Mouse (Mus musculus) intestine, embryonic 15.5 days (tissue): ENCODE measurements around the gene Add3. TPM values are rescaled to one million over a fixed set of nuclear protein-coding genes. Genes with fewer than 3 reads are reported as not detected.

Experiments
- ATAC-seq: fragments of 200-750 bp; cut with Nextera tagmentation; 2 replicates; pipeline ENCODE4 v1.8.0; 2017; ENCODE audit warnings: moderate TSS enrichment, moderate library complexity
- H3K27ac ChIP-seq: fragments of 300-500 bp; sonication (generic); 2 replicates; pipeline ENCODE4 v1.5.1; 2015; ENCODE audit warnings: mild to moderate bottlenecking, inconsistent platforms
- H3K27me3 ChIP-seq: fragments of 300-500 bp; sonication (generic); replicated peaks from 2 replicates; pipeline ENCODE4 v1.6.1; 2015; ENCODE audit warnings: inconsistent platforms
- H3K36me3 ChIP-seq: fragments of 300-500 bp; sonication (generic); 2 replicates; pipeline ENCODE4 v1.6.1; 2015; ENCODE audit warnings: inconsistent platforms
- H3K4me1 ChIP-seq: fragments of 300-500 bp; sonication (generic); replicated peaks from 2 replicates; pipeline ENCODE4 v1.6.1; 2015; ENCODE audit warnings: inconsistent platforms
- H3K4me2 ChIP-seq: fragments of 300-500 bp; sonication (generic); replicated peaks from 2 replicates; pipeline ENCODE4 v1.6.1; 2015; ENCODE audit warnings: mild to moderate bottlenecking, inconsistent platforms
- H3K4me3 ChIP-seq: fragments of 300-500 bp; sonication (generic); replicated peaks from 2 replicates; pipeline ENCODE4 v1.5.1; 2015; ENCODE audit warnings: inconsistent platforms
- H3K9ac ChIP-seq: fragments of 300-500 bp; sonication (generic); 2 replicates; pipeline ENCODE4 v1.6.1; 2015; ENCODE audit warnings: inconsistent platforms
- H3K9me3 ChIP-seq: fragments of 300-500 bp; sonication (generic); 2 replicates; pipeline ENCODE4 v1.6.1; 2016; ENCODE audit warnings: inconsistent platforms
- WGBS: fragments of 180-500 bp; shearing (Covaris S2); methylation state at CpG from one replicate; pipeline ENCODE4 v1.1.7; 2015; 5-methylcytosine and 5-hydroxymethylcytosine counted together
- polyA plus RNA-seq: library from polyadenylated mRNA; unstranded; fragments of >200 nt; fragmentation: Nextera tagmentation; extraction: Ambion mirVana; gene quantifications from 2 replicates; pipeline ENCODE4 v1.2.1, GENCODE M21; 2015

Add3 gene
- polyA plus RNA-seq, 1 experiment from 2014 or later: 133 TPM

- no peaks in the 10 kb centered on the region for H3K9me3 ChIP-seq
- peaks cover 23% of the 10 kb centered on the region for H3K4me1 ChIP-seq
- H3K27ac ChIP-seq: peak overlapping the region; percentile 69; the same call in 1 of the 2 replicates
- H3K27me3 ChIP-seq: no peaks in the 10 kb centered on the region
- H3K4me3 ChIP-seq: no peak overlapping the region
- no peak overlapping the region for H3K4me2 ChIP-seq
- H3K36me3 ChIP-seq: no peaks in the 10 kb centered on the region
- no peak for ATAC-seq
- H3K9ac ChIP-seq: no peak overlapping the region
- WGBS: 73% methylated on average over 12 of the region's 12 CpGs
Observed at GRCm38 (mm10) chr19:53180168-53180803, 40.0 kb downstream of the Add3 start.

GRCm38 (mm10) chr19:53181003-53181861 lies 41.0 kb downstream of the Add3 start:
- Histone ChIP-seq H3K36me3 (no peaks in the 10 kb centered on the region), H3K4me2 (no peak overlapping the region), H3K27ac (peak overlapping the region; percentile 69), H3K4me1 (peaks cover 23% of the 10 kb centered on the region), H3K4me3 (no peak overlapping the region), H3K9ac (no peak overlapping the region), H3K27me3 (no peaks in the 10 kb centered on the region), H3K9me3 (no peaks in the 10 kb centered on the region)
- ATAC-seq: 0 out of 2 replicates have a peak, but pooled peaks have one; percentile 23
- 55% methylated on average over 19 of the region's 19 CpGs for WGBS

GRCm38 (mm10) chr19:53183620-53184019 lies 43.4 kb downstream of the Add3 start:
- no peak overlapping the region for H3K4me3 ChIP-seq
- ATAC-seq: no peak
- WGBS: 51% methylated on average over 9 of the region's 9 CpGs
- peak overlapping the region; percentile 34; the same call in 1 of the 2 replicates for H3K27ac ChIP-seq
- no peak overlapping the region for H3K9ac ChIP-seq
- no peaks in the 10 kb centered on the region for H3K9me3 ChIP-seq
- H3K27me3 ChIP-seq: no peaks in the 10 kb centered on the region
- peaks cover 25% of the 10 kb centered on the region for H3K4me1 ChIP-seq
- no peaks in the 10 kb centered on the region for H3K36me3 ChIP-seq
- H3K4me2 ChIP-seq: 0 out of 2 replicates have a peak overlapping the region, but pooled peaks have one; percentile 3

GRCm38 (mm10) chr19:53184216-53184615 lies 44.0 kb downstream of the Add3 start:
- Histone ChIP-seq H3K4me1 (peaks cover 25% of the 10 kb centered on the region), H3K9ac (no peak overlapping the region), H3K9me3 (no peaks in the 10 kb centered on the region), H3K27me3 (no peaks in the 10 kb centered on the region), H3K4me3 (no peak overlapping the region), H3K27ac (peak overlapping the region; percentile 14; the same call in 1 of the 2 replicates), H3K4me2 (peak overlapping the region; percentile 17; the same call in 1 of the 2 replicates), H3K36me3 (no peaks in the 10 kb centered on the region)
- 25% methylated on average over 10 of the region's 10 CpGs for WGBS
- no peak for ATAC-seq

GRCm38 (mm10) chr19:53184911-53185310 lies 44.7 kb downstream of the Add3 start:
- Histone ChIP-seq H3K9me3 (no peaks in the 10 kb centered on the region), H3K27me3 (no peaks in the 10 kb centered on the region), H3K27ac (peak overlapping the region; percentile 38), H3K9ac (no peak overlapping the region), H3K4me3 (no peak overlapping the region), H3K36me3 (no peaks in the 10 kb centered on the region), H3K4me1 (peaks cover 25% of the 10 kb centered on the region), H3K4me2 (0 out of 2 replicates have a peak overlapping the region, but pooled peaks have one; percentile 17)
- 0 out of 2 replicates have a peak, but pooled peaks have one; percentile 20 for ATAC-seq
- 64% methylated on average over 5 of the region's 5 CpGs for WGBS

GRCm38 (mm10) chr19:53185486-53186134 lies 45.4 kb downstream of the Add3 start:
- no peak overlapping the region for H3K27ac ChIP-seq
- WGBS: 37% methylated on average over 8 of the region's 8 CpGs
- no peaks in the 10 kb centered on the region for H3K36me3 ChIP-seq
- H3K4me3 ChIP-seq: no peak overlapping the region
- no peaks in the 10 kb centered on the region for H3K9me3 ChIP-seq
- no peaks in the 10 kb centered on the region for H3K27me3 ChIP-seq
- H3K4me1 ChIP-seq: peaks cover 22% of the 10 kb centered on the region
- ATAC-seq: peak; percentile 86
- H3K9ac ChIP-seq: no peak overlapping the region
- 0 out of 2 replicates have a peak overlapping the region, but pooled peaks have one; percentile 1 for H3K4me2 ChIP-seq

- 57% methylated on average over 4 of the region's 4 CpGs for WGBS
- no peak overlapping the region for H3K27ac ChIP-seq
- H3K27me3 ChIP-seq: no peaks in the 10 kb centered on the region
- H3K4me2 ChIP-seq: no peak overlapping the region
- no peak overlapping the region for H3K9ac ChIP-seq
- H3K36me3 ChIP-seq: no peaks in the 10 kb centered on the region
- peaks cover 17% of the 10 kb centered on the region for H3K4me1 ChIP-seq
- ATAC-seq: no peak
- H3K9me3 ChIP-seq: no peaks in the 10 kb centered on the region
- no peak overlapping the region for H3K4me3 ChIP-seq
Observed at GRCm38 (mm10) chr19:53186456-53186855, 46.2 kb downstream of the Add3 start.

- H3K27me3 ChIP-seq: no peaks in the 10 kb centered on the region
- ATAC-seq: no peak
- no peak overlapping the region for H3K27ac ChIP-seq
- H3K4me1 ChIP-seq: peaks cover 17% of the 10 kb centered on the region
- no peaks in the 10 kb centered on the region for H3K9me3 ChIP-seq
- H3K9ac ChIP-seq: no peak overlapping the region
- no peaks in the 10 kb centered on the region for H3K36me3 ChIP-seq
- 65% methylated on average over 7 of the region's 7 CpGs for WGBS
- no peak overlapping the region for H3K4me3 ChIP-seq
- H3K4me2 ChIP-seq: no peak overlapping the region
Observed at GRCm38 (mm10) chr19:53187533-53187932, 47.3 kb downstream of the Add3 start.

GRCm38 (mm10) chr19:53188186-53188585 lies 47.9 kb downstream of the Add3 start:
- Histone ChIP-seq H3K36me3 (no peaks in the 10 kb centered on the region), H3K4me1 (peaks cover 17% of the 10 kb centered on the region), H3K9ac (no peak overlapping the region), H3K9me3 (no peaks in the 10 kb centered on the region), H3K27me3 (no peaks in the 10 kb centered on the region), H3K4me3 (no peak overlapping the region), H3K4me2 (no peak overlapping the region), H3K27ac (no peak overlapping the region)
- no peak for ATAC-seq
- WGBS: 72% methylated on average over 6 of the region's 6 CpGs

- Histone ChIP-seq H3K4me1 (peaks cover 11% of the 10 kb centered on the region), H3K27ac (no peak overlapping the region), H3K9ac (no peak overlapping the region), H3K4me2 (no peak overlapping the region), H3K36me3 (no peaks in the 10 kb centered on the region), H3K9me3 (no peaks in the 10 kb centered on the region), H3K27me3 (no peaks in the 10 kb centered on the region), H3K4me3 (no peak overlapping the region)
- no peak for ATAC-seq
- 82% methylated on average over 5 of the region's 5 CpGs for WGBS
Observed at GRCm38 (mm10) chr19:53188724-53189220, 48.5 kb downstream of the Add3 start.

- peaks cover 9% of the 10 kb centered on the region; the same call in 1 of the 2 replicates for H3K4me1 ChIP-seq
- no peaks in the 10 kb centered on the region for H3K9me3 ChIP-seq
- H3K9ac ChIP-seq: no peak overlapping the region
- H3K4me2 ChIP-seq: no peak overlapping the region
- WGBS: 92% methylated on average over 3 of the region's 3 CpGs
- no peak overlapping the region for H3K27ac ChIP-seq
- no peak for ATAC-seq
- no peaks in the 10 kb centered on the region for H3K36me3 ChIP-seq
- no peaks in the 10 kb centered on the region for H3K27me3 ChIP-seq
- H3K4me3 ChIP-seq: no peak overlapping the region
Observed at GRCm38 (mm10) chr19:53189736-53190135, 49.5 kb downstream of the Add3 start.

- ATAC-seq: no peak
- Histone ChIP-seq H3K9ac (no peak overlapping the region), H3K4me1 (peaks cover 10% of the 10 kb centered on the region; the same call in 1 of the 2 replicates), H3K36me3 (no peaks in the 10 kb centered on the region), H3K27ac (no peak overlapping the region), H3K9me3 (no peaks in the 10 kb centered on the region), H3K4me2 (no peak overlapping the region), H3K4me3 (no peak overlapping the region), H3K27me3 (no peaks in the 10 kb centered on the region)
- WGBS: 90% methylated on average over 3 of the region's 3 CpGs
Observed at GRCm38 (mm10) chr19:53190232-53190631, 50.0 kb downstream of the Add3 start.
